Mouse (Mus musculus) ES-E14 (cell line): ENCODE measurements at regions not wholly inside any gene's neighbourhood (a gene's known extent, or its start where the extent isn't known, plus 50 kb on each side); places are given as distances from the start of the nearest gene placed in this dataset.

Experiments used
- DNase-seq: peaks from one replicate; pipeline ENCODE4 v3.0.0-alpha.2; 2013; ENCODE audit warnings: low read depth, low spot score
- H3K27ac ChIP-seq: 2 replicates; pipeline ENCODE4 v1.5.1; 2012; ENCODE audit warnings: low read depth, mild to moderate bottlenecking, low read length, moderate library complexity, mixed read lengths; ENCODE audit not compliant: poor library complexity, insufficient read depth, severe bottlenecking
- H3K36me3 ChIP-seq: 2 replicates; pipeline ENCODE4 v1.6.1; 2012; ENCODE audit warnings: mild to moderate bottlenecking, low read length, moderate library complexity, mixed read lengths; ENCODE audit not compliant: control insufficient read depth, poor library complexity, insufficient read depth, severe bottlenecking
- H3K4me1 ChIP-seq, 2 experiments: fragments of 150-350 bp in 1 of 2; sonication (generic) in 1 of 2; 2 replicates each; pipeline ENCODE4 v1.6.1; 2012; ENCODE audit warnings: low read length in 2 of 2, mild to moderate bottlenecking in 1 of 2, mixed read lengths in 1 of 2; ENCODE audit not compliant: control insufficient read depth in 2 of 2, insufficient read depth in 2 of 2, poor library complexity in 1 of 2
- H3K4me3 ChIP-seq, 2 experiments: fragments of 150-350 bp in 1 of 2; sonication (generic) in 1 of 2; 2 replicates each; pipeline ENCODE4 v1.5.1; 2012; ENCODE audit warnings: low read length in 2 of 2, low read depth in 1 of 2, mild to moderate bottlenecking in 1 of 2, mixed read lengths in 1 of 2; ENCODE audit not compliant: insufficient read depth in 1 of 2, poor library complexity in 1 of 2, severe bottlenecking in 1 of 2
- H3K9ac ChIP-seq: 2 replicates; pipeline ENCODE4 v1.6.1; 2012; ENCODE audit warnings: low read depth, mild to moderate bottlenecking, low read length, mixed read lengths; ENCODE audit not compliant: poor library complexity, insufficient read depth, severe bottlenecking
- H3K9me3 ChIP-seq: fragments of 150-350 bp; sonication (generic); 2 replicates; pipeline ENCODE4 v1.6.1; 2012; ENCODE audit warnings: low read depth, mild to moderate bottlenecking, low read length; ENCODE audit not compliant: control insufficient read depth, insufficient read depth
- CHD2 ChIP-seq: IDR thresholded peaks from 2 replicates; pipeline ENCODE4 v1.6.1; 2014; ENCODE audit warnings: mild to moderate bottlenecking, low read depth, low read length, inconsistent platforms
- HCFC1 ChIP-seq: IDR thresholded peaks from 2 replicates; pipeline ENCODE4 v1.6.1; 2012; ENCODE audit warnings: low read length, inconsistent platforms, borderline replicate concordance; ENCODE audit not compliant: insufficient read depth
- MAFK ChIP-seq: IDR thresholded peaks from 2 replicates; pipeline ENCODE4 v1.6.1; 2014; ENCODE audit warnings: mild to moderate bottlenecking, low read depth, low read length, inconsistent platforms; ENCODE audit not compliant: insufficient read depth
- ZC3H11A ChIP-seq: IDR thresholded peaks from 2 replicates; pipeline ENCODE4 v1.6.1; 2012; ENCODE audit warnings: low read depth, mild to moderate bottlenecking, inconsistent platforms, low read length, borderline replicate concordance
- ZNF384 ChIP-seq: IDR thresholded peaks from 2 replicates; pipeline ENCODE4 v1.6.1; 2012; ENCODE audit warnings: low read depth, low read length, inconsistent platforms
- in situ Hi-C, 2 experiments: fragments of 600-800 bp; cut with MboI; formaldehyde crosslinking; loops; one replicate each; pipeline ENCODE4 v1.15.1; 2025; ENCODE audit warnings: low sequenced_read_pairs in 2 of 2, inconsistent platforms in 1 of 2; ENCODE audit not compliant: unreplicated experiment in 2 of 2

DNA sequence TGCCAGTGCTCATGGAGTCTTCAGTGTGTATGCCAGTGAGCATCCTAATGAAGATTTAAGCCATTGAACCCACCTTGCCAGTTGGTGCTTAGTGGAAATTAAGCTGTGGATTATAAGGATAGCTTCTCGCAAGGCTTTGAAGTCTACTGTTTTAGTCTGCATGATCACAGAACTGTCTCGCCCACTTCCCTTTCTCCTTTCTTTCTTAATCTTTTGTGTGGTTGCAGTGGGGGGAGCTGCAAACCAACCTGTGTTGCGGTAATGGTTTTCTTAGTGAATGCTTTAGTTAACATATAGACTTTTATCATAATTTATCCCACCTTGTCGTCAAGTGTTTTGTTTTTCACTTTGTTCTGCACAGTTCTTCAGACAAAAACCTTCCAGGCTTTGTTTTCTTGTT lies 447.9 kb upstream of the Atp11b start:
- H3K4me3 ChIP-seq = no peak overlapping the region
- TF ChIP-seq ZNF384 (no peak), HCFC1 (no peak), ZC3H11A (no peak), MAFK (no peak), CHD2 (no peak)
- H3K36me3 ChIP-seq = no peaks in the 10 kb centered on the region
- H3K27ac ChIP-seq = no peak overlapping the region
- DNase-seq = no peak
- no peaks in the 10 kb centered on the region for H3K9me3 ChIP-seq
- no peak overlapping the region for H3K9ac ChIP-seq
- in situ Hi-C loops = no loop called here
- H3K4me1 ChIP-seq = no peaks in the 10 kb centered on the region

DNA sequence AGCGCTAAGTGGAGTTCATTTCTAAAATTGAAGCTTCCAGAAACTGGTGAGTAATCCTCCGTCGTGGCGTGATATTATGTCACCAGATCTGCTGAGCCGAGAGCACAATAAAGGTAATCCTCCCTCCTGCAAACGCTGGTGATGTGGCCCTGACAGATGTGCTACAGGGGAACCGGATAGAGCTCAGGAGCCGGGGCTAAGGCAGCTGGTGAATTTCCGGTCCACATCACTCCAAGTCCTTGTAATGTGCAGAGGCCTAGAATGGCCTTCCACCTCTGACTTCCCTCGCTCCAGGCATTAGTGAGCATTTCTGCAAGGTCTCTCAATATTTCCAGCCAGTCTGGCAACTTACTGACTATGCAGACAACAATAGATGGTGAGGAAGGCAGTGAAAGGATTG lies 439.7 kb upstream of the Atp11b start:
- DNase-seq = no peak
- no peak for TF ChIP-seq HCFC1
- TF ChIP-seq ZNF384 = no peak
- no peak for TF ChIP-seq ZC3H11A
- TF ChIP-seq MAFK = no peak
- TF ChIP-seq CHD2 = no peak
- in situ Hi-C loops = no loop called here

DNA sequence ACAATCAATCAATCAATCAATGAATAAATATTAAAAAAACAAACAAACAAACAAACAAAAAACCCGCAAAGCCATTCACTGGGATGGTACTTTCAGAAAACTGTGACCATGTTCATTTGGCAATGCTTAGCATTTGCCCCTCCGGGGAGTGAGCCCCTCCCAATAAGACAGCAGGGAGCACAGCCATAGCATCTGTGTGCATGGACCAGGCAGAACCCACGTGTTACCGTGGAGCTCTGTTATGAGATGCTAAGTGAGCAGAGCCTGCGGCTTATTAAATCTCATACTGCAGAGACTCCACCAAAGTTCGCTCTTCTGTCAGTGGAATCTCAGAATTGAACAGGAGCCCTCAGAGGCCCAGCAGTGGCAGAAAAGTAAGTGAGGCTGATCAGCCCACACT lies 438.7 kb upstream of the Atp11b start:
- no peaks in the 10 kb centered on the region for H3K36me3 ChIP-seq
- H3K9ac ChIP-seq = no peak overlapping the region
- DNase-seq = no peak
- no peak for TF ChIP-seq HCFC1
- no peak for TF ChIP-seq MAFK
- TF ChIP-seq ZNF384 = no peak
- no peak for TF ChIP-seq CHD2
- no peak for TF ChIP-seq ZC3H11A
- no peak overlapping the region for H3K4me3 ChIP-seq
- H3K27ac ChIP-seq = no peak overlapping the region
- H3K4me1 ChIP-seq = no peaks in the 10 kb centered on the region
- in situ Hi-C loops = no loop called here
- no peaks in the 10 kb centered on the region for H3K9me3 ChIP-seq

More for the DNA sequence above, 439.7 kb upstream of the Atp11b start:
- no peak overlapping the region for H3K9ac ChIP-seq
- no peak overlapping the region for H3K27ac ChIP-seq
- no peaks in the 10 kb centered on the region for H3K36me3 ChIP-seq
- H3K4me3 ChIP-seq = no peak overlapping the region
- no peaks in the 10 kb centered on the region for H3K9me3 ChIP-seq
- no peaks in the 10 kb centered on the region for H3K4me1 ChIP-seq

DNA sequence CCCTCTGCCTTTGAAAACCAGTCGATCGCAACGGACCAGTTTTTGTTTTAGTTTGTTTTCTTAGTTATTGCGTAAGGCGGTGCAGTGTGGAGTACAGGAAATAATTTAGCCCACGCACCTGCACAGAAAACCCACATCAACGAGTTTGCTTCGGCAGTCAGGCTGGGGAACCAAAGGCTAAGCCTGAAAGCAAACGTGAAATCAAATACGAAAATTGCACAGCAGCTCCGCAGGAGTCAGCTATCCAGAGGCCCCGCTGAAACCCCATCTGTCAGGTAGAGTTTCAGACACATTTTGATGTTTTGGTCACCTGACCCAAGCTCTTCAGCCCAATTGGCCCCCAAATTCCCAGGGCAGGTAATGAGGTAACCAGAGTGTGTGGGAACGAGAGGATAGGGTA lies 435.6 kb upstream of the Atp11b start:
- Histone ChIP-seq H3K27ac (no peak overlapping the region), H3K9ac (no peak overlapping the region), H3K4me1 (no peaks in the 10 kb centered on the region), H3K4me3 (no peak overlapping the region), H3K36me3 (no peaks in the 10 kb centered on the region), H3K9me3 (no peaks in the 10 kb centered on the region)
- no peak for DNase-seq
- TF ChIP-seq HCFC1 (no peak), CHD2 (no peak), MAFK (no peak), ZC3H11A (no peak), ZNF384 (no peak)
- in situ Hi-C loops = no loop called here

DNA sequence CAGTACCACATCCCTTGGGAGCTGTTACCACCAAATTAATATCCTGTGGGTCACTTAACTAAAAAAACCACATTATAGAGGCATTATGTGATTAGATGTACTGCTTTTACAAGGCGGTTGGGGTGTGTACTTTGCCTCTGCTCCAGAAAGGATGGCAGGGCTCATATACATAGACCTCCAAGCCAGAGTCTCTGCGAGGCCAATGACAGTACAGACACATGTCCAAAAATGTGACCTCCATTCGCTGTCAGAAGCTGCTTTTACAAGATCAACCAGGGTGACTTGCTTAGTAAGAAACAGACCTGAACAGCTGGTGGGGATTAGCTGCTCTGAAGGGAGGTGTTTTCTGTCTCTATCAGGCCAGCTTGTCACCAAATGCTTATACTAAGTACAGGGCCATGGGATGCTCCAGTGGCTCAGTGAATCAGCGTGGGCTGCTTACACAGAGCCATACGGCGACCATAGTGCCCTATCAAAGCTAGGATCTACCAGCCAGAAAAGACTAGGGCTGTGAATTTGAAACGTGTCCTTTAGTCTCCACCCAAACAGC lies 433.0 kb upstream of the Atp11b start:
- H3K9ac ChIP-seq = no peak overlapping the region
- TF ChIP-seq ZNF384 = no peak
- TF ChIP-seq MAFK = no peak
- H3K4me1 ChIP-seq = no peaks in the 10 kb centered on the region
- H3K9me3 ChIP-seq = no peaks in the 10 kb centered on the region
- no peak overlapping the region for H3K27ac ChIP-seq
- no peak overlapping the region for H3K4me3 ChIP-seq
- H3K36me3 ChIP-seq = no peaks in the 10 kb centered on the region
- DNase-seq = no peak
- in situ Hi-C loops = no loop called here
